8 mouse cellular contexts compared by ENCODE assay signal in the genomic region with DNA sequence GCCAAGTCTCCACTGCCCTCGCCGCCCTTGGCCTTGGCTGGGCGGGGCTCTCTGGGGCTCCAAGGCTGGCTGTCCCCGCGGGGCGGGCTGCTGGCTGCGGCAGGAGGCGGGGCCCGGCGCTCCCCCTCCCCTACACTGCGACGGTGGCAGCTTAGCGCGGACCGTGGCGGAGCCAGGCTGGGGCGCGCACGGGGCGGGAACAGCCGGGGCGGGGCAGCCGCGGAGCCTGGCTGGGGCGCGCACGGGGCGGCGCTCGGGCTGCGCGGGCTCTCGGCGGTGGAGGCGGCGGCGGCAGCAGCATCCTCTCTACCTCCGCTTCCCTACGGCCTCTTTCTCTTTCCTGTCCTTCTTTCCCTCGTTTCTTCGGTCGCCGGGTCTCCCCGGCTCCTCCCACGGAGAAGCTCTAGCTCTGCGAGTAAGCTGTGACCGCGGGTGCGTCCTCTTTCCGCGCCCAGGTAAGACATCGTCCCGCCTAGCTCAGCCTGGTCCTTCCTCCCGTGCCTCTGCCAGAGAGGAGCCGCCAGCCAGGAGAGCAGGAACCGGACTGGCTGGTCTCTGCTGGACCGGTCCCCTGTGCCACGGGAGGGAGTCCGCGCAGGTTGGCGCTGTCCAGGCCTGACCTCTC. TPM values are rescaled to one million over a fixed set of nuclear protein-coding genes. Genes with fewer than 3 reads are reported as not detected.
DNase-seq lines count a peak whose midpoint lies in the region; ATAC-seq lines count a peak whose summit lies in the region.

A gene (plus strand): TSS at position 233 of the 625 bp plus-strand sequence.

- H3K9ac ChIP-seq in hindbrain, embryonic 14.5 days = peak within 1 kb of the TSS; percentile 89

- no peaks in the 10 kb centered on the region for H3K9me3 ChIP-seq in hindbrain, embryonic 14.5 days (ENCODE audit: control insufficient read depth, low read length)

- peak within 1 kb of the TSS; percentile 60 for H3K4me2 ChIP-seq in hindbrain, embryonic 14.5 days (replicated peaks)

- peak; percentile 79 for ATAC-seq in activated CD4-positive, CD25-positive, alpha-beta regulatory T cell, adult 4 months
- peak; percentile 96 for ATAC-seq in hindbrain, embryonic 14.5 days (ENCODE audit: low FRiP score)

- peaks cover 13% of the 10 kb centered on the region for H3K4me1 ChIP-seq in hindbrain, embryonic 14.5 days (replicated peaks; ENCODE audit: control insufficient read depth, insufficient read depth, low read length)

- H3K4me3 ChIP-seq in hindbrain, embryonic 14.5 days (replicated peaks; ENCODE audit: low read length) = peak within 1 kb of the TSS; percentile 64

- DNase-seq in cerebellum, postnatal 25 days = peak; percentile 93 to 95
- peak; percentile 78 for DNase-seq in gastrocnemius, adult 18-20 months (ENCODE audit: low spot score)
- peak; percentile 83 for DNase-seq in hindbrain, embryonic 14.5 days (ENCODE audit: low spot score)
- DNase-seq in layer of hippocampus, postnatal 36 days = peak; percentile 88 to 89
- peak; percentile 87 for DNase-seq in lung, postnatal 10 days
- DNase-seq in retina, embryonic 14.5 days (ENCODE audit: low spot score) = peak; percentile 86
- DNase-seq in urinary bladder, postnatal 25 days (ENCODE audit: low spot score) = peak; percentile 45

- peaks cover 10% of the 10 kb centered on the region for H3K36me3 ChIP-seq in hindbrain, embryonic 14.5 days (replicated peaks; ENCODE audit: control insufficient read depth, insufficient read depth)

- WGBS in hindbrain, embryonic 14.5 days = under 1% methylated on average over 51 of the region's 61 CpGs

- no peaks in the 10 kb centered on the region for H3K27me3 ChIP-seq in hindbrain, embryonic 14.5 days (ENCODE audit: control insufficient read depth, insufficient read depth, low read length)

- H3K27ac ChIP-seq in hindbrain, embryonic 14.5 days = peak within 1 kb of the TSS; percentile 86

RNA-seq across cellular contexts. Expression of the gene that starts here (rescaled TPM):
- 1 to 10 TPM; 4.0 to 4.1 TPM for polyA plus RNA-seq in activated CD4-positive, CD25-positive, alpha-beta regulatory T cell, adult 4 months (2017; shearing (Covaris generic))
- 1 to 10 TPM; 1.8 to 4.0 TPM for total RNA-seq in gastrocnemius, adult 18-20 months (2021)
- 413 and 417 TPM in 2 replicates for polyA plus RNA-seq in hindbrain, embryonic 14.5 days (2014; fragmentation: Nextera tagmentation; extraction: Ambion mirVana)
- 1,000 to 10,000 TPM; 1,119 to 1,150 TPM for total RNA-seq in layer of hippocampus, postnatal 36 days (2021)

Comparison
In these comparisons a context has a peak if more than half of its experiments do, and no peak if none do; other contexts are left out.
1. Peak in every context shown above with its lines: DNase-seq, ATAC-seq, H3K4me3 ChIP-seq and H3K27ac ChIP-seq.
2. RNA of the gene that starts here (total RNA-seq): 1,119 to 1,150 TPM in layer of hippocampus, postnatal 36 days; 1.8 to 4.0 TPM in gastrocnemius, adult 18-20 months; every median in the first group is over 100 times any median in the second.
3. RNA of the gene that starts here (polyA plus RNA-seq): 413 to 417 TPM in hindbrain, embryonic 14.5 days; 4.0 to 4.1 TPM in activated CD4-positive, CD25-positive, alpha-beta regulatory T cell, adult 4 months; every median in the first group is over 10 times any median in the second.